Mouse (Mus musculus): ENCODE measurements around the gene Tspan3. TPM values are rescaled to one million over a fixed set of nuclear protein-coding genes. Genes with fewer than 3 reads are reported as not detected.

Gene Tspan3
- total RNA-seq, 2 experiments from 2014 or later: 233 to 244 TPM

DNA sequence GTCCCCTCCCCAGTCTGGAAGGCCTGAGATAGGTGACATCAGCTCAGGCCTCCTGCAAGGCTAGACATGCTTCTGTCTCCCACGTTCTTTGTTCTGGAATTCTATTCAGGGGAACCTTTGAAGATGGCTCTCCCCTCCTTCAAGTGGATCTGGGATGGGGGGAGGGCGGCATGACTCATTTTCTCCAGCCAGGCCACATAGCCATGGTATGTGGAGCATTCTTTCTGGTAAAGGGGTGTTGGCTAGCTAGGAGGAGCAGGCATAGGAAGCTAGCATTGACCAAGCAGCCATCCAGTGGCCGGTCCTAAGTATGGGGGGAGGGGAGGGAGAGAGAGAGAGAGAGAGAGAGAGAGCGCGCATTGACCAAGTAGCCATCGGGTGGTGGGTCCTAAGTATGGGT, 57.8 kb downstream of the Tspan3 start:
- DNase-seq: no peak

DNA sequence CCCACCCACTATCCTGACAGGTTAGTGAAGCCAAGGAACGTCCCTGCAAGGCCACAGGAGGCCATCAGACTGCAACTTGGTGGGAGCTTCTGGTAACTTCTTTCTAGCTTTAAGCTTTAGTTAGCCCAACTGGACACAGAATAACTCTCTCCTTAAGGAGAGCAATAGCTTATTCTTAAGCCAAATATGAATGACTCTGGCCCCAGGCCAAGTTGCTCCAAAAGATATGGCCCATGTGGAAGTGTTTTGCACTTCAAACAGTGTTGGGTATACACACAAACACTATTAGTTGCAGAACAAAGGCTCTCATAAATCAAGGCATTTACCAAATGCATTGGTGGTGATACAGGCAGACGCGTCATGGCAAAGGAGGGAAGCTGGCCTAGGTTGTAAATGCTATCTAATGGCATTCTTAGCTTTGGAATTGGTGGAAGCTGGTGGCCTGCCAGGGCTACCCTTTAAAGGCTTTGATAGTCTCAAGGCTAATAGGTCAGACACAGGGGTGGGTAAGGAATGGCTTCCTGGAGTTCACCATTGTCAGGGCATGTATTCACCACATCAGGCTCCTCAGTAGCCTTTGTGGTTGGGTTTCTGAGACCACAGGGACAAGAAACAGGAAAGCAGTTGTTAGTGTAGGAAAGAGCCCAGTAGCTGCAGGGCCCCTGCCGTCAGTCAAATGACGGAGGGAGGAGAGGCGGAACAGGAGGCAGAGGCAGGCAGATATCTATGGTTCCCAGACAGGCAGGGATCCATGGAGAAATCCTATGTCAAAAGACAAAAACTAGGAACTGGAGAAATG, 58.8 kb downstream of the Tspan3 start:
- no peak for DNase-seq

DNA sequence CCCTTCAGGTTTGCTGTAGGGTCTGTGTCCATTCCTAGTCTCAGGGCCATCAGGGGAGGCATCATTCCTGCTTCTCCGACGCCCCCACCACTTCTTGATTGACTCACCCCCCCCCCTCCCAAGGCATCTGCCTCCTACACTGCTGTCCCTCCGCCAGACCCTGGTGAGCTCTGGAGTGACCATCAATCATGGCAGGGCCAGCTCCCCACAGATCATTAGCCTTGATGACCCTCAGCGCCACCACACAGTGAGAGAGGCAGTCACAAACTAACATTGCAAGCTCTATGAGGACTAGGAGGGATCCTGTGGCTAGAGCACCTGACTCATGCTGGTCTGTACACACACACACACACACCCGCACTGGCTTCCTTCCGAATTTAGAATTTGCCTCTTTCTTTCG, 60.4 kb downstream of the Tspan3 start:
- no peak for DNase-seq

- DNase-seq: no peak
Measured at GRCm38 (mm10) chr9:56101022-56101421, 64.3 kb downstream of the Tspan3 start.

DNA sequence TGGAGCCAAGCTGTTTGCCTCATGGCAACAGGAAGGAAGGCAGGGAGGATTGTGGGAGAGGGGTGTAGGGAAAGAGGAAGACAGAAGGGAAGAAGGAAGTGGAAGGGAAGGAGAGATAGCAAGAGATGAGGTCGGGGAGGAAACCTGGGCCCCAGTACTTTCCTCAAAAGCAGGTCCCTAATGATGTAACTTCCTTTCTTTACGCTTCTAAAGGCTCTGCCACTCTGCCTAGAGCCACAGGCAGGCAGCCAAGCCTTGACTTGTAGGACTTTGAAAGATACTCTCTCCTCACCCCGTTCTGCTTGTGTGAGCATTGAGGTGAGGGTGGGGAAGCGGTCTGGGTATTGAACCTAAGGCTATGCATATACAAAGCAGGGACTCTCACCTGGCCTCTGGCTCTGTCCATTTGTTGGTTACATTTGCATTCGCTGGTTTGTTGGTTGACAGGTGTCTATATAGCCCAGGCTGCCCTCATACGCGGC, 65.2 kb downstream of the Tspan3 start:
- no peak for DNase-seq

DNA sequence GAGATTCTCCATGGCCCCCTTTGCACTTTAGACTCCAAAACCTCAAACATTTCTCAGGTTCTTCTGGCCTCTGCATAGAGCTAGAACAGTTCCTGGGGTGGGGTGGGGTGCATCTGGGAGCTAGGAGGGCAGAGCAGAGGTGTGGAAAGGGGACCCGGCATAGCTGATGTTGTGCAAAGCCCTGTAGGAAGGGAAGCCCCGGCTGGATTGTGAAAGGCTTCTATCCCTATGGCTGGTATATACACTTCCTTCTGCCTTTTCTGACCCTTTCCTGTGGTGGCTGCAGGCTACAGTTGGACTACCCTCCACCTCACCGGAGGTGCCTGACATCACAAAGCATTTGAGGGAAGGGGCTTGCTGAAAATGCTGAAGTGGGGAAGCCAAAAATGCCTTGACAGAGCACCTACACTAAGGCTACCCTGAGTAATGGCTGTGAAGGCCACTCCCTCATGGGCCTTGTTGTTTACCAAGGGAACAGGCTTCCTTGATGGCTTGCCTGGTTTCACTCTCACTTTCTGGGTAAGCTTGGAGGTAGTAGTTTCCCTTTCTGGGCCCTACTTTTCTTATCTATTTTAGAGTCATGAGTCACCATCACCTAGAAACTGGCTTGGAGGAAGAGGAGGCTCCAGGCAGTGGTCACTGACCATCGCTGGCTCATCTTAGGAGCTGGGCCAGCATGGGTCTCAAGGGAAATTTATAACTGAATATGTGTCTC, 67.5 kb downstream of the Tspan3 start:
- no peak for DNase-seq

DNA sequence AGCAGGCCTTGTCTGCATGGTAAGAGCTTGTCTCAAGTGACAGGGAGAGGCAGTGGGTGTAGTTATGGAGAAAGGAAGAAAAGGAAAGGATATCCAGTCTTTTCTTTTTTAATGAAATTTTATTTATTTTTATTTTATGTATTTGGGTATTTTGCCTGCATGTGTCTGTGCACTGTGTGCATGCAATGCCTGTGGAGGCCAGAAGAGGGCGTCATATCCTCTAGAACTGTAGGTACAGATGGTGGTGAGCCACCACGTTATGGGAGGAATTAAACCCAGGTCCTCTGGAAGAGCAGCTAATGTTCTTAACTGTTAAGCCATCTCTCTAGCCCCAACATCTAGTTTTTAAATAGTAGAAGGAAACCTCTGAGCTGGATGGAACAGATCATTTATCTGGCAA, 73.2 kb downstream of the Tspan3 start:
- no peak for DNase-seq

DNA sequence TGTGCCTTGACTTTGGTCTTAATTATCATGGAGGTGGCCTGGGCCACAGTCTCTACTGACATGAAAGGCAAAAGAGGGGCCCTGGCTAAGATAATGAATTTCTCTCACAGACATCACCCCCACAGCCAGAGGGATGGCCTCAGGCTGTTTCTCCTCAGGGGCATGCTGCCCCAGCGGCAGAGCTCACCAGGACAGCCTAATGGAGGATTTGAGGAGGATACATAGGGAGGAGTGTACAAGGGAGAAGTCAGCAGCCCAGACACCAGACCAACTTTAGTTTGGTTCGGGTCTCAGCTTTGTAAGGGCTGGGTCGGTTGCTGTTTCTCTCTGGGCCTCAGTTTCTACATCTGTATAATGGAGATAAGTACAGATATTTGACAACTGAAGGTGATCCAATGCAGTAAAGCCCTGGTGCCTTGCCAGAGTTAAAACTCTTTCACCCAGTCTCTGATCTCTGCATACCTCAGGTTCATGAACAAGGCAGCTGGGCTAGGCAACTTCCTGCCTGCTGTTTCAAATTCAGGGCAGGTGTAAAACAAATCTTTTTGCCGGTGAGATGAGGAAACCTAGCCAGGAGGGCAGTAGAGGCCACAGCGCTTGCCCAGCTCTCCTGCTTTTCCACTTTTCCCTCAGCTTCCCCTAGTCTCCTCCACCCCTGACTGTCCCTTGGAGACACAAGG, 74.6 kb downstream of the Tspan3 start:
- no peak for DNase-seq

DNA sequence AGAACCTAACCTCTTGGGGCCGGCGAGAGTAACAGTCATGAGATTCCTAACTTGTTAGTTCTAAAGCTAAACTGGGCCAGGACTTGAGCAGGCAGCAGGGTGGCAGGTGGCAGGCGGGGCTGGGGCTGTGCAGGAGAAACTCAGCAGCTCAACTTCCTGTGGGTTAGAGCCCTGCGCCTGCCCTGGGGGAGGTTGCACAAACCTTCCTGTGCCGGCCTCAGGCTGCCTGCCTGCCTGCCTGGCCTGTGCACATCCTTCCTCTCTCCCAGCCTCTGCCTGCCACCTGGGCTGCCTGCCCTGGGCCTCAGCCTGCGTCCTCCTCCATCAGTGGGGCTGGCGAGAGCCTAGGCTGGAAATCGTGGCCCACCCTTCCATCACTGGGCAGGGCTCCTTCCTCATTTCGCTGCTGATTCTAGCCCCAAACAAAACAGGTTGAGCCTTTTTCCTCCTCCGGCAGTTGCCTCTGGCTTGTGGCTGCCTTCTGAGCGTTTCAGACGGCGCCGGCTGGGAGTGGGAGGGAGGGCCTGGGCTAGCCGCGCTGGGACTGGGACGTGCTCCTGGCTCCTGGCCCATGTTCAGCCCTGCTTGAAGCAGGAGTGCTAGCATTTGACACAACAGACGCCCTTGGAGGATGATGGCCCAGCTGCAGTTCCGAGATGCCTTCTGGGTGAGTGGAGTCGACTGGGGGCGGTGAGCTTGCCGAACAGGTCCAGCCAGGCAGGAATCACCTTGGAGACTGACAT, 75.3 kb downstream of the Tspan3 start, which contains the start of gene Pstpip1:
Gene Pstpip1 (plus strand): TSS at position 185 of the 743 bp plus-strand sequence.
- peak; percentile 87 for DNase-seq

GRCm38 (mm10) chr9:56086524-56086923, 78.8 kb downstream of the Tspan3 start:
- DNase-seq: no peak

Other genes with a start within 250 kb of the Tspan3 start
- 10 to 100 TPM; 18.2 to 18.3 TPM for gene Scaper, start 227.4 kb downstream of the Tspan3 start, total RNA-seq (2021)
- not detected for gene 4930563M21Rik, start 154.9 kb downstream of the Tspan3 start, total RNA-seq (2021)
- gene Rcn2, start 123.6 kb downstream of the Tspan3 start, total RNA-seq (2021): 10 to 100 TPM; 43.6 to 44.8 TPM
- 1 to 10 TPM; 1.4 to 1.5 TPM for gene Pstpip1, start 75.5 kb downstream of the Tspan3 start, total RNA-seq (2021)